Mouse (Mus musculus) MEL (cell line): ENCODE measurements at regions not wholly inside any gene's neighbourhood (a gene's known extent, or its start where the extent isn't known, plus 50 kb on each side); places are given as distances from the start of the nearest gene placed in this dataset.

Experiments
- DNase-seq: peaks from one replicate; pipeline ENCODE4 v3.0.0; 2011; ENCODE audit warnings: low read depth, low spot score
- H3K27ac ChIP-seq: 2 replicates; pipeline ENCODE4 v1.5.1; 2012; ENCODE audit warnings: low read depth, mild to moderate bottlenecking, control low read depth, low read length, moderate library complexity; ENCODE audit not compliant: control insufficient read depth
- H3K27me3 ChIP-seq, 2 experiments: fragments of 150-350 bp in 1 of 2; sonication (generic) in 1 of 2; 2 replicates each; pipeline ENCODE4 v1.6.1; 2012; ENCODE audit warnings: low read length in 2 of 2, mild to moderate bottlenecking in 2 of 2, improper control_type of control experiment in 1 of 2, moderate library complexity in 1 of 2; ENCODE audit not compliant: insufficient read depth in 2 of 2, control insufficient read depth in 1 of 2
- H3K36me3 ChIP-seq, 2 experiments: 2 replicates each; pipeline ENCODE4 v1.6.1; 2012 to 2014; ENCODE audit warnings: low read length in 2 of 2, improper control_type of control experiment in 1 of 2, inconsistent platforms in 1 of 2, mild to moderate bottlenecking in 1 of 2; ENCODE audit not compliant: insufficient read depth in 2 of 2, control insufficient read depth in 1 of 2
- H3K4me1 ChIP-seq, 2 experiments: fragments of 150-350 bp in 1 of 2; sonication (generic) in 1 of 2; 2 replicates each; pipeline ENCODE4 v1.6.1; 2012; ENCODE audit warnings: low read length in 2 of 2, improper control_type of control experiment in 1 of 2, mild to moderate bottlenecking in 1 of 2; ENCODE audit not compliant: insufficient read depth in 2 of 2, control insufficient read depth in 1 of 2
- H3K4me3 ChIP-seq, 2 experiments: fragments of 150-350 bp in 1 of 2; sonication (generic) in 1 of 2; 2 replicates each; pipeline ENCODE4 v1.5.1; 2012; ENCODE audit warnings: low read depth in 2 of 2, low read length in 2 of 2, mild to moderate bottlenecking in 2 of 2, moderate library complexity in 2 of 2, control low read depth in 1 of 2, improper control_type of control experiment in 1 of 2; ENCODE audit not compliant: control insufficient read depth in 1 of 2, insufficient read depth in 1 of 2
- H3K79me2 ChIP-seq: 2 replicates; pipeline ENCODE4 v1.6.1; 2012; ENCODE audit warnings: mild to moderate bottlenecking, low read length, moderate library complexity; ENCODE audit not compliant: control insufficient read depth, poor library complexity, insufficient read depth
- H3K9ac ChIP-seq: 2 replicates; pipeline ENCODE4 v1.6.1; 2012; ENCODE audit warnings: low read depth, mild to moderate bottlenecking, control low read depth, low read length, moderate library complexity; ENCODE audit not compliant: control insufficient read depth, poor library complexity, severe bottlenecking
- H3K9me3 ChIP-seq: fragments of 150-350 bp; sonication (generic); replicated peaks from 2 replicates; pipeline ENCODE4 v1.6.1; 2012; ENCODE audit warnings: mild to moderate bottlenecking, low read length, improper control_type of control experiment, moderate library complexity; ENCODE audit not compliant: insufficient read depth
- BHLHE40 ChIP-seq: IDR thresholded peaks from 2 replicates; pipeline ENCODE4 v1.6.1; 2012; ENCODE audit warnings: low read depth, mild to moderate bottlenecking, inconsistent platforms, low read length, improper control_type of control experiment, borderline replicate concordance
- CHD2 ChIP-seq: IDR thresholded peaks from 2 replicates; pipeline ENCODE4 v1.6.1; 2011; ENCODE audit warnings: low read length, improper control_type of control experiment
- CTCF ChIP-seq, 3 experiments: IDR thresholded peaks in 2 of 3; conservative IDR thresholded peaks in 1 of 3; 2 replicates each; pipeline ENCODE4 v1.5.1; 2011 to 2012; ENCODE audit warnings: low read length in 3 of 3, low read depth in 2 of 3, mild to moderate bottlenecking in 2 of 3, improper control_type of control experiment in 1 of 3, inconsistent platforms in 1 of 3, mixed read lengths in 1 of 3, moderate library complexity in 1 of 3; ENCODE audit not compliant: control insufficient read depth in 1 of 3, insufficient read depth in 1 of 3, poor library complexity in 1 of 3, severe bottlenecking in 1 of 3
- E2F4 ChIP-seq: IDR thresholded peaks from 2 replicates; pipeline ENCODE4 v1.6.1; 2011; ENCODE audit warnings: low read depth, low read length, improper control_type of control experiment, borderline replicate concordance
- EP300 ChIP-seq, 2 experiments: IDR thresholded peaks; 2 replicates each; pipeline ENCODE4 v1.6.1; 2011; ENCODE audit warnings: improper control_type of control experiment in 2 of 2, low read length in 2 of 2, low read depth in 1 of 2, mild to moderate bottlenecking in 1 of 2
- ETS1 ChIP-seq: IDR thresholded peaks from 2 replicates; pipeline ENCODE4 v1.6.1; 2012; ENCODE audit warnings: low read depth, mild to moderate bottlenecking, inconsistent platforms, low read length, improper control_type of control experiment, moderate library complexity
- GATA1 ChIP-seq: IDR thresholded peaks from 2 replicates; pipeline ENCODE4 v1.6.1; 2011; ENCODE audit warnings: low read depth, low read length, improper control_type of control experiment
- JUND ChIP-seq: IDR thresholded peaks from 2 replicates; pipeline ENCODE4 v1.6.1; 2011; ENCODE audit warnings: low read depth, mild to moderate bottlenecking, improper control_type of control experiment, low read length
- KAT2A ChIP-seq: conservative IDR thresholded peaks from 2 replicates; pipeline ENCODE4 v1.6.1; 2012; ENCODE audit warnings: low read depth, low read length, improper control_type of control experiment, inconsistent platforms
- MAFK ChIP-seq: IDR thresholded peaks from 2 replicates; pipeline ENCODE4 v1.6.1; 2011; ENCODE audit warnings: low read depth, mild to moderate bottlenecking, low read length, improper control_type of control experiment, borderline replicate concordance
- MAX ChIP-seq: IDR thresholded peaks from 2 replicates; pipeline ENCODE4 v1.6.1; 2011; ENCODE audit warnings: low read length, improper control_type of control experiment
- MAZ ChIP-seq: IDR thresholded peaks from 2 replicates; pipeline ENCODE4 v1.6.1; 2012; ENCODE audit warnings: low read depth, mild to moderate bottlenecking, inconsistent platforms, low read length, improper control_type of control experiment
- MEF2A ChIP-seq: IDR thresholded peaks from 2 replicates; pipeline ENCODE4 v1.6.1; 2014; ENCODE audit warnings: low read depth, mild to moderate bottlenecking, inconsistent platforms, low read length, improper control_type of control experiment; ENCODE audit not compliant: poor library complexity, insufficient replicate concordance, severe bottlenecking; ENCODE audit errors: extremely low read depth
- MYB ChIP-seq: IDR thresholded peaks from 2 replicates; pipeline ENCODE4 v1.6.1; 2011; ENCODE audit warnings: mild to moderate bottlenecking, low read depth, low read length, improper control_type of control experiment
- NELFE ChIP-seq: IDR thresholded peaks from 2 replicates; pipeline ENCODE4 v1.6.1; 2011; ENCODE audit warnings: low read depth, low read length, improper control_type of control experiment
- NRF1 ChIP-seq: IDR thresholded peaks from 2 replicates; pipeline ENCODE4 v1.6.1; 2014; ENCODE audit warnings: low read depth, mild to moderate bottlenecking, inconsistent platforms, low read length, improper control_type of control experiment, moderate library complexity; ENCODE audit not compliant: poor library complexity, insufficient read depth, severe bottlenecking
- POLR2AphosphoS5 ChIP-seq: IDR thresholded peaks from 2 replicates; pipeline ENCODE4 v1.6.1; 2012; ENCODE audit warnings: low read depth, borderline replicate concordance, mild to moderate bottlenecking, inconsistent platforms, low read length, moderate library complexity, mixed read lengths
- RCOR1 ChIP-seq: IDR thresholded peaks from 2 replicates; pipeline ENCODE4 v1.6.1; 2012; ENCODE audit warnings: low read depth, mild to moderate bottlenecking, inconsistent platforms, low read length, improper control_type of control experiment
- SIN3A ChIP-seq: IDR thresholded peaks from 2 replicates; pipeline ENCODE4 v1.6.1; 2012; ENCODE audit warnings: low read length, improper control_type of control experiment, inconsistent platforms
- SMC3 ChIP-seq: IDR thresholded peaks from 2 replicates; pipeline ENCODE4 v1.6.1; 2011; ENCODE audit warnings: low read depth, low read length, improper control_type of control experiment
- TAL1 ChIP-seq: IDR thresholded peaks from 2 replicates; pipeline ENCODE4 v1.6.1; 2012; ENCODE audit warnings: mild to moderate bottlenecking, inconsistent platforms, low read length, moderate library complexity, mixed read lengths
- TBP ChIP-seq: IDR thresholded peaks from 2 replicates; pipeline ENCODE4 v1.8.0; 2011; ENCODE audit warnings: low read depth, low read length, improper control_type of control experiment
- TCF12 ChIP-seq: IDR thresholded peaks from 2 replicates; pipeline ENCODE4 v1.6.1; 2014; ENCODE audit warnings: low read depth, mild to moderate bottlenecking, inconsistent platforms, low read length, improper control_type of control experiment, moderate library complexity
- USF2 ChIP-seq, 2 experiments: IDR thresholded peaks; 2 replicates each; pipeline ENCODE4 v1.6.1; 2011 to 2012; ENCODE audit warnings: improper control_type of control experiment in 2 of 2, low read length in 2 of 2, borderline replicate concordance in 1 of 2, inconsistent platforms in 1 of 2, low read depth in 1 of 2, mild to moderate bottlenecking in 1 of 2; ENCODE audit not compliant: insufficient read depth in 1 of 2
- ZC3H11A ChIP-seq: IDR thresholded peaks from 2 replicates; pipeline ENCODE4 v1.6.1; 2012; ENCODE audit warnings: low read depth, mild to moderate bottlenecking, inconsistent platforms, low read length, improper control_type of control experiment
- ZKSCAN1 ChIP-seq: IDR thresholded peaks from 2 replicates; pipeline ENCODE4 v1.6.1; 2012; ENCODE audit warnings: low read depth, mild to moderate bottlenecking, inconsistent platforms, low read length, improper control_type of control experiment, moderate library complexity
- ZMIZ1 ChIP-seq: IDR thresholded peaks from 2 replicates; pipeline ENCODE4 v1.6.1; 2012; ENCODE audit warnings: low read depth, mild to moderate bottlenecking, inconsistent platforms, low read length, improper control_type of control experiment, moderate library complexity
- ZNF384 ChIP-seq: IDR thresholded peaks from 2 replicates; pipeline ENCODE4 v1.6.1; 2012; ENCODE audit warnings: low read depth, mild to moderate bottlenecking, inconsistent platforms, low read length, improper control_type of control experiment

DNA sequence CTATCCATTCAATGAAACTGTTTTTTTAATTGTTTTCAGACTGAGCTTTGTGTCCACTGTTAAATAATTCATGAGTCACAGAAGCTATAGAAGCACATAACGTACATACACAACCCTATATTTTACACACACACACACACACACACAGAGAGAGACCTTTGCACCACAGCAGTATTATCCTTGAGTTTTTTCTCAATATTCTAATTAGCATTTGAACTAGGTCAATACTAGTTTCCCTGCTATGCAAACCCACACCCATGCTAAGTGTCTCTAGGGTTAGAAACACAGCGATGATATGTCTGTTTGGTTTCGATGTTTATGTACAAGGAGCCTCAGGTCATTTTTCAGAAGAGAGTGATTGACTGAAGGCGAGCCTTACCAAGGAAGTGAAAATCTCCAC lies 242.3 kb downstream of the Ikzf2 start:
- TF ChIP-seq E2F4: no peak
- no peak for TF ChIP-seq NELFE
- no peak for TF ChIP-seq KAT2A
- no peak for TF ChIP-seq RCOR1
- no peak for TF ChIP-seq CHD2
- no peak for TF ChIP-seq MAFK
- TF ChIP-seq ZMIZ1: no peak
- no peak for TF ChIP-seq SMC3
- no peak for TF ChIP-seq MAZ
- no peak for TF ChIP-seq EP300 (IDR thresholded peaks at IDR 0.05; ENCODE audit: low read depth in 1 of 2, low read length in 2 of 2)
- no peak for TF ChIP-seq ZC3H11A
- TF ChIP-seq SIN3A: no peak
- TF ChIP-seq CTCF (IDR thresholded peaks at IDR 0.05 in 2 of 3, conservative IDR thresholded peaks at IDR 0.05 in 1 of 3; ENCODE audit: control insufficient read depth in 1 of 3, insufficient read depth in 1 of 3, low read depth in 2 of 3, low read length in 3 of 3, poor library complexity in 1 of 3, severe bottlenecking in 1 of 3): no peak
- no peak for TF ChIP-seq JUND
- no peak for TF ChIP-seq USF2 (IDR thresholded peaks at IDR 0.05; ENCODE audit: borderline replicate concordance in 1 of 2, insufficient read depth in 1 of 2, low read depth in 1 of 2, low read length in 2 of 2)
- H3K27ac ChIP-seq: no peak overlapping the region
- no peak overlapping the region for H3K4me3 ChIP-seq
- no peaks in the 10 kb centered on the region for H3K4me1 ChIP-seq
- no peak for DNase-seq
- no peak overlapping the region for H3K9ac ChIP-seq
- H3K36me3 ChIP-seq: no peaks in the 10 kb centered on the region
- no peaks in the 10 kb centered on the region for H3K79me2 ChIP-seq
- H3K9me3 ChIP-seq: no peaks in the 10 kb centered on the region
- no peaks in the 10 kb centered on the region for H3K27me3 ChIP-seq

DNA sequence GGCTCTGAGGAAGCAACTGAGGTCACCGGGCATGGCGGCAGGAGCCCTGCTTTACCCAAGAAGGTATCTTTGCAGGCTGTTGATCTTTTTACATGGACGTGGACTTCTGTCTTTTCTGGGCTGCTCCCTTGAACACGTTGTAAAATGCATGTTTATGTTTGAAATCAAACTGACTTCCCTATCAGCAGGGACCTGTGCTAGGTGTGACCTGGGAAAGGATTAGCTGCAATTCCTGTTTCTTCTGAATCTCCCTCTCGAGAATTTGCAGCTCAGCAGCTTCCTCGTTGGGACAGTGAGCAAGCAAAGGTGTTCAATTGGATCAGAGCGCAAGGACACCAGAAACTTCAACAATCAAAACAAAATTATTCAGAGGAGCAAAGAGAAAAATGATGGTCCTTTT lies 243.6 kb downstream of the Ikzf2 start:
- Histone ChIP-seq H3K9ac (no peak overlapping the region), H3K4me3 (no peak overlapping the region), H3K9me3 (no peaks in the 10 kb centered on the region), H3K79me2 (no peaks in the 10 kb centered on the region), H3K4me1 (no peaks in the 10 kb centered on the region), H3K36me3 (no peaks in the 10 kb centered on the region), H3K27me3 (no peaks in the 10 kb centered on the region; a peak in 1 of 4 replicates), H3K27ac (no peak overlapping the region)
- DNase-seq: no peak
- no peak for TF ChIP-seq ZKSCAN1
- no peak for TF ChIP-seq ZNF384
- TF ChIP-seq RCOR1: no peak
- no peak for TF ChIP-seq MEF2A
- no peak for TF ChIP-seq TCF12
- TF ChIP-seq ETS1: no peak
- no peak for TF ChIP-seq MAX
- TF ChIP-seq SIN3A: no peak
- no peak for TF ChIP-seq ZC3H11A
- no peak for TF ChIP-seq TAL1
- no peak for TF ChIP-seq POLR2AphosphoS5
- TF ChIP-seq TBP: no peak
- no peak for TF ChIP-seq MAFK
- no peak for TF ChIP-seq KAT2A
- no peak for TF ChIP-seq NRF1
- TF ChIP-seq BHLHE40: no peak
- no peak for TF ChIP-seq MYB
- TF ChIP-seq GATA1: no peak
- no peak for TF ChIP-seq JUND
- TF ChIP-seq EP300 (IDR thresholded peaks at IDR 0.05; ENCODE audit: low read depth in 1 of 2, low read length in 2 of 2): no peak
